Mouse (Mus musculus): ENCODE data around the gene Plin4. TPM values are rescaled to one million over a fixed set of nuclear protein-coding genes. Genes with fewer than 3 reads are reported as not detected.
A peak's percentile ranks its signal among the peaks of the same experiment; 100 is the strongest.
"Not testable (repeated sequence)": the region's sequence is repeated elsewhere in the genome, so short reads cannot be mapped to it uniquely, and the experiment has no call there.

The Plin4 gene
- polyA plus RNA-seq, 1 experiment from 2014 or later = 0.10 TPM

DNA sequence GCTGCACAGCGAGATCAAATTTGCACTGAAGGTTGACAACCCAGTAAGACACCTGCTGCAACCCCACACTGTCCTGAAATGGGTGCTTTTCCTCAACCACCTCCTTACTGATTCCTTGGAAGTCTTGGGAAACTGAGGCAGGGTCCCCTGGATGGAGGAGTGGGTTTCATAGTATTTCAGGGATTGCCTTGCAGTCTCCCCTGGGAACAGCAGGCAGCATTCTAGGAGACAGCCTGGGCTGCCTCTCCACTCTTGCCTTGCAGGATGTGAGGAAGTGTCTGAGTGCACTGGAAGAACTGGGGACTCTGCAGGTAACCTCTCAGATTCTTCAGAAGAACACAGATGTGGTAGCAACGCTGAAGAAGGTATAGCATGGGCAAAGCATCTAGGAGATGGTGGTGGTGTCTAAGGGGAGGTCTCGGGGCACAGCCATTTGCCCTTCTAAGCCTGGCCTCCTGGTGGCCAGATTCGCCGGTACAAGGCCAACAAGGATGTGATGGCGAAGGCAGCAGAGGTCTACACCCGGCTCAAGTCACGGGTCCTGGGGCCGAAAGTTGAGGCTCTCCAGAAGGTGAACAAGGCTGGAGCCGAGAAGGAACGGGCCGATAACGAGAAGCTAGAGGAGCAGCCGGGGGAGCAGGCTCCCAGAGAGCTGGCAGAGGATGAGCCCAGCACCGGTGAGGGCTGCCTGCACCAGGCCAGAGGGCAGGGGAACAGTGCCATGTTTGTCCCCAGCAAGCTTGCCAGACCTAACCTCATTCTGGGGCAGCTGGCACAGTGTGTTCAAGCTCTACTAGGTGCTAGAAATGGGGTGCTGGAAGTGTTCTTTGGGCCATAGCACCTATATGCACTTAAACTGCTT lies 10.7 kb downstream of the Plin4 start:
- Histone ChIP-seq H3K27ac (no peak overlapping the region), H3K4me1 (no peaks in the 10 kb centered on the region), H3K9me3 (no peaks in the 10 kb centered on the region), H3K36me3 (peaks cover 95% of the 10 kb centered on the region), H3K4me3 (no peak overlapping the region), H3K27me3 (no peaks in the 10 kb centered on the region), H3K4me2 (no peak overlapping the region), H3K9ac (no peak overlapping the region)
- ATAC-seq (ENCODE audit: insufficient number of reproducible peaks, insufficient read depth, low FRiP score, low TSS enrichment, low read depth) = no peak
- 89% methylated on average over 15 of the region's 15 CpGs for WGBS

DNA sequence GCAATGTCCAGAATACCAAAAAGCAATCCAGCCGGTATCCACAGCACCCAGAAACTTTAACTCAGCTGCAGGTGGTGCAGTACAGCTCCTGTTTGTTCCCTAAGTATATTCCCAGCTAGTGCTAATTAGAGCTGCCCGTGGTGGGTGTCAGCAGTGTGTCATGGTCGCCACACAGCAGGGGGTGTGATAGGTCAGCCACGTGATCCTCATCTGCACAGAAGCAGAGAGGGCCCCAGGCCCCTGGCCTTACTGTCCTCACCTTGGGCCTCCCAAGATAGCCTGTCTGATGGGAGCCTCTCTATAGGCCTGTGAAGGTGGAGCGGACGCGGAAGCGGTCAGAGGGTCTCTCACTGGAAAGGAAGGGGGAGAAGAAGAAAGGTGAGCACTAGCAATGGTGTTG lies 11.4 kb downstream of the Plin4 start:
- Histone ChIP-seq H3K9ac (no peak overlapping the region), H3K4me1 (no peaks in the 10 kb centered on the region), H3K4me2 (no peak overlapping the region), H3K36me3 (peaks cover 94% of the 10 kb centered on the region), H3K27ac (no peak overlapping the region), H3K9me3 (no peaks in the 10 kb centered on the region), H3K4me3 (no peak overlapping the region), H3K27me3 (no peaks in the 10 kb centered on the region)
- 95% methylated on average over 8 of the region's 8 CpGs for WGBS
- ATAC-seq (ENCODE audit: insufficient number of reproducible peaks, insufficient read depth, low FRiP score, low TSS enrichment, low read depth) = no peak

DNA sequence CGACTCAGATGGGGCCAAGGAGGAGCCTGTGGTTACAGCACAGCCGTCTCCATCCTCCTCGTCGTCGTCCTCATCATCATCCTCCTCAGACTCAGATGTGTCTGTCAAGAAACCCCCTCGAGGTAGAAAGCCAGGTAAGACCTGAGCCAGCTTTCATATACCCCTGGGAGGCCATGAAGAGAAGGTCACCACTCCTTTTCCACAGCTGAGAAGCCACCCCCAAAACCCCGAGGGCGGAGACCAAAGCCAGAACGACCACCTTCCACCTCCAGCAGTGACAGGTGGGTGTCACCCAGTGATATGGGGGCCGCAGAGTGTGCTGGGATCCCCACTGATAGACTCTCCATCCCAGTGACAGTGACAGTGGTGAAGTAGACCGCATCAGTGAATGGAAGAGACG lies 12.7 kb downstream of the Plin4 start:
- Histone ChIP-seq H3K36me3 (peaks cover 88% of the 10 kb centered on the region), H3K4me3 (no peak overlapping the region), H3K27me3 (no peaks in the 10 kb centered on the region), H3K4me2 (no peak overlapping the region), H3K9me3 (no peaks in the 10 kb centered on the region), H3K9ac (no peak overlapping the region), H3K4me1 (no peaks in the 10 kb centered on the region), H3K27ac (no peak overlapping the region)
- no peak for ATAC-seq (ENCODE audit: insufficient number of reproducible peaks, insufficient read depth, low FRiP score, low TSS enrichment, low read depth)
- WGBS = 87% methylated on average over 12 of the region's 12 CpGs

DNA sequence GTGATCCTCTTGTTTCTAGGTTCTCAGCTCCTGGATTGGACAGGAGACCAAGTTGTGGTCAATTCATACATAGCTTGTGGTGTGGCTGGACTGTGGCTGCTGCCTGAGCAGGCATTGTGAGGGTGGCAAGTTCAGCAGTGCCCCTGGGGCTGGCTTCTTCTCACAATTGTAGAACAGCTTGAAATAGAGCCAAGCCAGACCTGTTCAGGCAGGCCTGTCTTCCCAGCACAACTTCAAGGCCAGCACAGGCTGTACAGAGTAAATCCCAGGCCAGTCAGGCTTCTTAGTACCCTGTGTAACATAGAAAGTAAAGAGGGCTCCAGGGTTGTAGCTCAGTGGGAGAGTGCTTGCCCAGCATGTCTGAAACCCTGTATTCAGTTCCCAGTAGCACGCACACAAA lies 16.8 kb downstream of the Plin4 start:
- H3K4me2 ChIP-seq = no peak overlapping the region
- H3K27me3 ChIP-seq = no peaks in the 10 kb centered on the region
- H3K9me3 ChIP-seq = no peaks in the 10 kb centered on the region
- H3K9ac ChIP-seq = no peak overlapping the region
- no peak overlapping the region for H3K4me3 ChIP-seq
- H3K27ac ChIP-seq = peak overlapping the region; percentile 34; the same call in 1 of the 2 replicates
- 82% methylated on average over 1 of the region's 1 CpGs for WGBS
- ATAC-seq (ENCODE audit: insufficient number of reproducible peaks, insufficient read depth, low FRiP score, low TSS enrichment, low read depth) = no peak; the same call in 1 of the 2 replicates
- H3K36me3 ChIP-seq = peaks cover 81% of the 10 kb centered on the region
- no peaks in the 10 kb centered on the region for H3K4me1 ChIP-seq

DNA sequence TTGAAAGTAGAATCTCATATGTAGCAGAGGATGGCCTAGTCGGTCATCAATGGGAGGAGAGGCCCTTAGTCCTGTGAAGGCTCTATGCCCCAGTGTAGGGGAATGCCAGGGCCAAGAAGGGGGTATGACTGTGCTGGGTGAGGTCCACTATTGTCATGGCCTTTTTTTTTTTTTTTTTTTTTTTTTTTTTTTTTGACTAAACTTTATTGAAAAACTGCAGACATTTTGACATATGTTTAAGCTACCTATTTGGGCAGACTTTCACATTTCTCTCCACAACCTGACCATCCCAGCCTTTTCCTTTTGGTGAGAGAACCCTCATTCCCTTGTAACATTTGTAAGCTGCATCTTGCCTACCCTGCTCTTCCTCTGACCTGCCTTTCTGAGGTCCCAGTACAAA lies 17.3 kb downstream of the Plin4 start:
- Histone ChIP-seq H3K4me3 (no peak overlapping the region), H3K9ac (no peak overlapping the region), H3K4me2 (no peak overlapping the region), H3K4me1 (no peaks in the 10 kb centered on the region), H3K27ac (0 out of 2 replicates have a peak overlapping the region, but pooled peaks have one; percentile 34), H3K36me3 (peaks cover 81% of the 10 kb centered on the region), H3K9me3 (no peaks in the 10 kb centered on the region), H3K27me3 (no peaks in the 10 kb centered on the region)
- WGBS = 76% methylated on average over 1 of the region's 1 CpGs
- ATAC-seq (ENCODE audit: insufficient number of reproducible peaks, insufficient read depth, low FRiP score, low TSS enrichment, low read depth) = no peak

DNA sequence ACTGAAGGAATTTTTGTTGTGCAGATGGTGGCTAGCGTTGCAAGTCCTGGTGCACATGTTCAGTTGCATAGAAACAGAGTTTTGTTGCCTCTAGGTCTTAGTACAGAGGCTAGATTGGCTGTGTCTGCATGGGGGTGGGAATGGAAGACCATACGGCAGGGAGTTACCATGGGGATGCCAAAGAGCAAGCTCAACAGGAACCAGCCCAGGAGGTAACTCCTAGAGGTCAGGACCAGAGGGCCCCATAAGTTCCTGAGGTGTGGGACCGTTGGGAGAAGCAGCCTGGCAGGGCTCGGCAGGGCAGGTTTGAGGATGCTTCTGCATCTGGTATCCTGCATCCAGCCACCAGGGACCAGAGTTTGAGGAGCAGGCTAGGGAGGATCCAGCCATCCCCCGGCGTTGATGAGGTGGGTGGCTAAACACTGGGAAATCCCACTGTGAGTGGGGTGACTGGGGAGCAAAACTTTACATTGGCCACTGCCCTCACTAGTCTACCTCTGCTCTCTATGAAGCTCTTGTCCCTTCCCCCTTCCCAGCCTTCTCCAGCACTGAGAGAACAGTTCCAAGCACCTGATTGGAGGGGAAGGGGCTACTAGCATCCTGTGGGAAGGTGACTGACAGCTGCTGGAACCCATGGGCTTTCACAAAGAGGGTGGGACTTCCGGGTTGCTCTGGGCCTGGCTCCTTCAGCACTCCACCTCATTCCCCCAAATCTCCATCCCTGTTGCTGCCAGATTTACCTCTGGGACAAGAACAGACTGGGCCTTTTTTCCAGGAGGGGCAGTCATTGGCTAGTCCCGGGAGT lies 28.6 kb downstream of the Plin4 start:
- ATAC-seq (ENCODE audit: insufficient number of reproducible peaks, insufficient read depth, low FRiP score, low TSS enrichment, low read depth) = peak; percentile 22; the same call in 1 of the 2 replicates
- peak overlapping the region; percentile 84 for H3K4me3 ChIP-seq
- H3K9me3 ChIP-seq = no peaks in the 10 kb centered on the region
- H3K9ac ChIP-seq = peak overlapping the region; percentile 85
- peak overlapping the region; percentile 62 for H3K27ac ChIP-seq
- no peaks in the 10 kb centered on the region for H3K27me3 ChIP-seq
- WGBS = 4% methylated on average over 8 of the region's 8 CpGs
- H3K4me2 ChIP-seq = peak overlapping the region; percentile 99
- peaks cover 35% of the 10 kb centered on the region for H3K36me3 ChIP-seq
- H3K4me1 ChIP-seq = peaks cover 25% of the 10 kb centered on the region

DNA sequence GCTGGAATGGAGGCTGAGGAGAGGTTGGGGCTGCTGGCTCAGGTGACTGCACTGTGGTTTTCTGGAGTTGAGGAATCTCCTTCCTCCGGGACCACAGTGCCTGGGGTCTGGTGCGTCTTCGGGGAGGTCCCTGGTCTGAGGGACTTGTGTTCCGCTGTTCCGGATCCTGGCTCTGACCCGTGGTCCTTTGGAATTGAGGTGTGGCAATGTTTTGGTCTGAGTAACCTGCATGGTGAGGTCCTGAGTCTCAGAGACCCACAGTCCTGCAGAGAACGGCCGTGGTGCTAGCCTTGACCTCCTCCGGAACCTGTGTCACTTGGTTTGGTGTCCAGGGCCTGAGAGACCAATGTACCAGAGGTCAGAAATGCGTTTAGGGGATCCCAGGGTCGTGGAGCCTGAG lies 29.7 kb downstream of the Plin4 start:
- Histone ChIP-seq H3K4me3 (peak overlapping the region; percentile 84), H3K9ac (peak overlapping the region; percentile 85), H3K4me1 (peaks cover 30% of the 10 kb centered on the region), H3K27me3 (no peaks in the 10 kb centered on the region), H3K27ac (peak overlapping the region; percentile 78; the same call in 1 of the 2 replicates), H3K9me3 (no peaks in the 10 kb centered on the region), H3K36me3 (peaks cover 24% of the 10 kb centered on the region), H3K4me2 (peak overlapping the region; percentile 99)
- WGBS = 2% methylated on average over 11 of the region's 11 CpGs
- no peak for ATAC-seq (ENCODE audit: insufficient number of reproducible peaks, insufficient read depth, low FRiP score, low TSS enrichment, low read depth)

DNA sequence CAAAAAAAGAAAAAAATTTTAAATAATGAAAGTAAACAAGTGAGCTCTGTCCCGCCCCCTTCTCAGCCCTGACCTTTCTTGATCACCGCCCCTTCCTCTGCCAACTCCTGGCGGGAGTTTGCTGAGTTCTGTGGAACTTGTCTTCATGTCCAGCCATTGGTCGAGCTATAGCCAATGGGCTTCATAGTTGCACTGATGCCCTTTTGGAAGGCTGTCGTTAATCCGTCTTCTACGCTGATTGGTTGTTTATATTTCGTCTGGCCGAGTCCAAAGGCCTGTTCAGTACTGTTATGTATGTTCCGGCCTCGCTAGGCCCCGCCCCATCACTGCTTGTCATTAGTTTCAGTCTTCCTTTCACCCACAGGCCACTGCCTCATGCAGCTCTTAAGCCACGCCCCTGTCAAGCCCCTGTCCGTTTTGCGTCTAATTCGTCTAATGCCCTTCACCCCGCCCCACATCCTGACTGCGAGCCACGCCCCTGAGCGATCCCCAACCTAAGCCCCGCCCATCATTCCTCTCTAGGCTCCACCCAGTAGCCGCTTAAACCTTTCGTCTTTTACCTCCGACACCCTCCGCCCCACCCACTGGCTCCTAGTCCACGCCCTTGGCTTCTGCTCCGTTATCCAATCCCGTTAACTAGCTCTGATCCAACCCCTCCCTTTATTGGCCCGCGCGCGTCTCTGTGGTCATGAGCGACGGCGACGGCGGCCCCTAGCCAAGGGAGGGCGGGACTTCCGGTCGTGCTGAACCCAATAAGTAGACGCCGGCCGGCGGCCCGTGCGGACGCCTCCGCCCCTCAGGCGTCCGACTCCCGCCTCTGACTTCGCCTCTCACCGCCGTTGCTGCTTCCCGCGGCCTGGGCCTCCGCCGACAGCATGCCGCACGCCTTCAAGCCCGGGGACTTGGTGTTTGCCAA lies 30.5 kb downstream of the Plin4 start, which contains the start of gene Hdgfl2:
Hdgfl2 (plus strand) TSS at position 755 of the 916 bp plus-strand sequence.
- peak within 1 kb of the TSS; percentile 99 for H3K4me2 ChIP-seq
- peaks cover 33% of the 10 kb centered on the region for H3K4me1 ChIP-seq
- under 1% methylated on average over 61 of the region's 61 CpGs for WGBS
- peak within 1 kb of the TSS; percentile 78; the same call in 1 of the 2 replicates for H3K27ac ChIP-seq
- peak within 1 kb of the TSS; percentile 85 for H3K9ac ChIP-seq
- H3K27me3 ChIP-seq = no peaks in the 10 kb centered on the region
- H3K4me3 ChIP-seq = peak within 1 kb of the TSS; percentile 84
- peak; percentile 91 for ATAC-seq (ENCODE audit: insufficient number of reproducible peaks, insufficient read depth, low FRiP score, low TSS enrichment, low read depth)
- H3K9me3 ChIP-seq = no peaks in the 10 kb centered on the region
- peaks cover 20% of the 10 kb centered on the region for H3K36me3 ChIP-seq

DNA sequence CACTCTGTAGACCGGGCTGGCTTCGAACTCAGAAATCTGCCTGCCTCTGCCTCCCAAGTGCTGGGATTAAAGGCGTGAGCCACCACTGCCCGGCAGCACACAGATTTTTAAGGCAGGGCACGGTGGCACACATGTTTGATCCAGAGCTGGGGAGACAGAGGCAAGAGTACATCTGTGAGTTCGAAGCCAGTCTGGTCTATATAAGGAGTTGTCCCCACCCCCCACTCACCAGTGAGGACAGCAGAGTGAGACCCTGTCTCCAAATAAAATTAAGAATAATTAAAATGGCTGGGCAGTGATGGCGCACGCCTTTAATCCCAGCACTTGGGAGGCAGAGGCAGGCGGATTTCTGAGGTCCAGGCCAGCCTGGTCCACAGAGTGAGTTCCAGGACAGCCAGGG lies 31.2 kb downstream of the Plin4 start:
- peak overlapping the region; percentile 84 for H3K4me3 ChIP-seq
- H3K27me3 ChIP-seq = not testable (repeated sequence)

DNA sequence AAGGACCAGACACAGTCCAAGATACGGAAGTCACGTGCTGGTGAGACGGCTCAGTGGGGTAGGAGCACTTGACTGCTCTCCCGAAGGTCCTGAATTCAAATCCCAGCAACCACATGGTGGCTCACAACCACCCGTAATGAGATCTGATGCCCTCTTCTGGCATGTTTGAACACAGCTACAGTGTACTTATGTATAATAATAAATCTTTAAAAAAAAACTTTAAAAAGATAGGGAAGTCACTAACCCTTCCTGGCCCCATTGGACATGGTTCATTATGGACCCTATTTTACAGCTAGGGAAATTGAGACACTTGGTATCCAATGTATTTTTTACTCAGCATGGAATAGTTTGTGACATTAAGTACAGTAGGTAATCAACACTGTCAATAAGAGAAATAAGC lies 32.1 kb downstream of the Plin4 start:
- H3K4me2 ChIP-seq = no peak overlapping the region
- no peak for ATAC-seq (ENCODE audit: insufficient number of reproducible peaks, insufficient read depth, low FRiP score, low TSS enrichment, low read depth)
- peaks cover 48% of the 10 kb centered on the region for H3K4me1 ChIP-seq
- no peak overlapping the region for H3K9ac ChIP-seq
- no peak overlapping the region for H3K27ac ChIP-seq
- H3K27me3 ChIP-seq = no peaks in the 10 kb centered on the region
- H3K9me3 ChIP-seq = no peaks in the 10 kb centered on the region
- peaks cover 13% of the 10 kb centered on the region for H3K36me3 ChIP-seq
- WGBS = 93% methylated on average over 5 of the region's 5 CpGs
- no peak overlapping the region for H3K4me3 ChIP-seq

More for the DNA sequence above, 31.2 kb downstream of the Plin4 start:
- not testable (repeated sequence) for H3K9me3 ChIP-seq; H3K27ac ChIP-seq; H3K9ac ChIP-seq; ATAC-seq (ENCODE audit: insufficient number of reproducible peaks, insufficient read depth, low FRiP score, low TSS enrichment, low read depth)
- Histone ChIP-seq H3K36me3 (peaks cover 14% of the 10 kb centered on the region; the same call in 1 of the 2 replicates), H3K4me1 (peaks cover 41% of the 10 kb centered on the region), H3K4me2 (peak overlapping the region; percentile 48)
- WGBS = 65% methylated on average over 9 of the region's 9 CpGs

DNA sequence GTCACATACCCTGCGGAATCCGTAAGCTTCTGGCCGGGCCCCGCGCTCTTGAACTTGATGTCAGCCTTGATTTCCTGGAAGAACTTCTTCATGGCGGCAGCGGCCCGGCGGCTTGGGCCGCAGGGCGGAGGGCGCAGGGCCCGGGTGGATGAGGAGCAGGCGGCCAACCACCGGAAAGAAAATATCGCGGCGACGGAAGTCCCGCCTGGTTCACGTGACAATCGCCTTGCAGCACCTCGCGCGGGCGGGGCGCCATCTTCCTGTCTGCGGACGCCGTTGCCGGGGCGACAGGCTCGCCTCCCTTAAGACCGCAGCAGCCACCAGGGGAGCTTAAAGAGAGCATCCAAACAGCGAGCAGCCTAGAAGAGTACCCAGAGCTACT lies 34.8 kb downstream of the Plin4 start, which contains the start of gene Ubxn6:
Ubxn6 (minus strand) TSS at position 202 of the 382 bp plus-strand sequence.
- H3K4me1 ChIP-seq = peaks cover 25% of the 10 kb centered on the region
- peak within 1 kb of the TSS; percentile 75 for H3K9ac ChIP-seq
- peak within 1 kb of the TSS; percentile 69 for H3K4me2 ChIP-seq
- peaks cover 33% of the 10 kb centered on the region for H3K36me3 ChIP-seq
- WGBS = under 1% methylated on average over 35 of the region's 35 CpGs
- H3K27ac ChIP-seq = peak within 1 kb of the TSS; percentile 90
- no peaks in the 10 kb centered on the region for H3K27me3 ChIP-seq
- no peaks in the 10 kb centered on the region for H3K9me3 ChIP-seq
- peak; percentile 54 for ATAC-seq (ENCODE audit: insufficient number of reproducible peaks, insufficient read depth, low FRiP score, low TSS enrichment, low read depth)
- peak within 1 kb of the TSS; percentile 63 for H3K4me3 ChIP-seq
